Mouse (Mus musculus): ENCODE data around the gene Fibp.

Gene Fibp

DNA sequence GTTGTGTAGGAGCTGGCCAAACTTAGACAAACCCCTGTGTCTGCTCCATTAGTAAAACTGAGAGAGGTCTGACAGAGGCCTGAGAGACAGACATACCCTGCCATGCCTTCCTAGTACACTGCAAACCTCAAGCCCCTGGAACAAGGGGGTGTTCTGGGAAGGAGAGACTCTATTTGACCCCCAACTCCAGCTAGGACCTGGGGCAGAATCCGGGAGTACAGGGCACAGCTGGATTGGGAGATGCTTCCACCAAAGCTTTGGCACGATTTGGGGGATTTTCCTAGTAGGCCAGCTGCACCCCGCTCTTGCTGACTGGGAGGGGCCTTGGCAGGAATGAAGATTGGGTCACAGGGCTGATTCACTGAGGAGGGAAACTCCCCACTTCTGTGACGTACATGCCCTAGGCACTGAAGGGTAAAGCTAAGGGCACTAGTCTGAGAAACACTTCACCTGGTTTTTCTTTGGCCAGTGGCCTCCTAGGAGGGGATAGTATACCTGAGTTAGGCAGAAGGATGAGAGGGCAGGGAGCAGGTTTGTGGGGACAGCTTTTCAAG lies 28.4 kb upstream of the Fibp start:
- DNase-seq (ENCODE audit: low spot score) = no peak

DNA sequence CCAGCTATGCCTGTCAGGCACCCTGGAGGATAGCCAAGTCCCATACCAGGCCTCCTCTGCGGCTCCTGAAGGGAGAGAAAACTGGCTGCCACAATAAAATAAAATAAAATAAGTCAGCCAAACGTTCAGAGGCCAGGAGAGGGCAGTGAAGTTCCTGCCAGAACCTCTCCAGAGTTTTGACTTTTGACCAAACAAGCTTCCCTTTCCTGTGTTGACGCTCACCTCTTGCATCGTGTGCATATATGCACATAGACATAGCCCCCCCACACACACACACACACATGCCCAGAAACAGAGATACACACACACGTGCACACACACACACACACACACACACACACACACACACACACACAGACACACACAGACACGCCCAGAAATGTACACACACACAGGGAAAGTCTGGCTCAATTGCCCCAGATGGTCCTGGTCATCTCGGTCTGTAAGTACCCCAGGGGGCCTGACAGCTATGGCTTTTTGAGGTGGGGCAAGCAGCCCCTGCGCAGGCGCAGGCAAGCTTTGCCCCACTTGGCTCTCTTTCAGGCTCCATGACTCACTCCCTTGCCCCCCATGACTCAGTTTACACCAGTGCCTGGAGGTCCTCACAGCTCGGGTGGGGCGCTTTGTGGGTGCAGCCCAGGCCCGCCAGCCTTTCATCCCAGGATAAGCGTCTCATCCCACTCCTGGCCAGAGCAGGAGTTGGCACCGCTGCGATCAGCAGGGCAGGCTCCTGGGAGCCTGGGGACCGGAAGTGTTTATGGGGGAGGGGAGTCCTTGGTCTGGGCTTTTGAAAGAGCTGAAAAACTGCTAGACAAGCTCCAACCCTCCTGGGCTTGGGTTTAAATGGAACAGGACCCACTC lies 27.2 kb upstream of the Fibp start:
- peak; percentile 51 for DNase-seq (ENCODE audit: low spot score)

DNA sequence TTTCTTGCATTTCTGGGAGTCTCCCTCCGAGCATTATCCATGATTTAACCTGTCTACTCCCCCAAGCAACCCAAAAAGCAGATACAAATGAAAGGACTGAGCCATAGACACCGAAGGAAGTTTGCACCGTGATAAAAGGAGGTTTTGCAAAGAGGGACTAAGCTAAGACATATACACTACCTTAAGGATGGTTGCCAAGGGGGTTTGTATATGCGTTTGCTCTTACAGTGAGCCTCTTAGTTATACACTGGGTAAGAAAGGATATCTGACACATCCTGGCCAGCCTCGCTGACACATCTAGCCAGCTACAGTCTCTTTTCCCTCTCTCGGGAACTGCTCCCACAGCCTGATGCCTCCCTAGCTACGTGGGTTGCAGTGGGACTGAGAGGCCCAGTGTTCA lies 26.5 kb upstream of the Fibp start:
- no peak for DNase-seq (ENCODE audit: low spot score)

DNA sequence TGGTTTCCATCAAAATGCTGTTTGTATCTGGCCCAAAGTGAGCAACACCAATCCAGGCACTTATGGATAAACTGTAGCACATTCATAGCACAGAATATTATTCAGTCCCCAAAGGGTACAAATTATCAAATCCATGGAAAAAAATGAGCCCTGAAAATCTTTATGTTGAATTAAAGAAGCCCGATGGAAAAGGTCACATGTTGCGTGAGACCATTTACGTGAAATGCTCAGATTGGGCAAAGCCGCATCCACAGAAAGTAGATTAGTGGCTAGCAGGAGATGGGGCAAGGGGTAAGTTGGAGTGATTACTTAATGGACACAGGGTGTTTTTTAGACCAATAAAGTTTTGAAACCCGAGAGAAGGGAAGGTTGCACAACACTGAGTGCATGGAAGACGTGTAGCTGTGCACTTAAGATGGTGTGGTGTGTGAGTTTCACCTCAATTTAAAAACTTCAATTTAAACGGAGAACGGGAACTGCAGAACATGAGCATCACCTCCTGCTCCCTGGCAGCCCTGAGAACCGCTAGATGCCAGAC lies 16.0 kb upstream of the Fibp start:
- no peak for DNase-seq (ENCODE audit: low spot score)

DNA sequence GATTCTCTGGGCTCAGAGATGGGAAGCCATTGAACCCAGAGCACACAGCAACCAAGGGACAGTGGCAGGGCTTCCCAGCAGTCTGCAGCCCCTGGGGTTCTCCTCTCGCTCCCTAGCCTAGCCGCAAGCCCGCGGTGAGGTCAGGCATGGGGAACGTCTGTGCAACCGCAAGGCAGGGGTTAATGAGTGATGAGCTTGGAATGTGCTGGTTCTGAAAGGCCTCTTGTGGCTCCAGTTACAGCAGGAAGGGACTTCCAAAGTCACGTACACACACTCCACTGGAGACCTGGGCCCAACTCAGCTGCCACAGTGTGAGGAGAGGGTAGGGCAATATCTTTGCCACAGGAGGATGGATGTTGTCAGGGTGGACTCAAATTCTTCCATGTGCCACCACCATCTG lies 15.5 kb upstream of the Fibp start:
- no peak for DNase-seq (ENCODE audit: low spot score)

DNA sequence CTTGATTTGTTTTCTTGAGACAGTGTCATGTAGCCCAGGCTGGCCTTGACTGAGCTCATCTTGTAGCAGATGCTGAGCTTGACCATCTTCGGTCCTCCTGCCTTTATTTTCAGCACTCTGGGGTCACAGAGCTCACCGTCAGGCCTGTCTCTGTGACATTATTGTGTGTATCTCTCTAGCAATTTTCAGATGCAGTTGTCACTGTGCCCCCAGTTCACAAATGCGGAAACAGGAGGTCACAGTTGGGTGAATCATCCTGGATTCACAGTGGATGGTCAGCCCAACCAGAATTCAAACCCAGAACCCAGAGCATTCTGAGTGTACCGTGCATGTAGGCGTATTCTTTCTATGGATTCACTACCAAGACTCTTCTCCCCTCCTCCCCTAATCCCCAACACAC lies 14.7 kb upstream of the Fibp start:
- no peak for DNase-seq (ENCODE audit: low spot score)

DNA sequence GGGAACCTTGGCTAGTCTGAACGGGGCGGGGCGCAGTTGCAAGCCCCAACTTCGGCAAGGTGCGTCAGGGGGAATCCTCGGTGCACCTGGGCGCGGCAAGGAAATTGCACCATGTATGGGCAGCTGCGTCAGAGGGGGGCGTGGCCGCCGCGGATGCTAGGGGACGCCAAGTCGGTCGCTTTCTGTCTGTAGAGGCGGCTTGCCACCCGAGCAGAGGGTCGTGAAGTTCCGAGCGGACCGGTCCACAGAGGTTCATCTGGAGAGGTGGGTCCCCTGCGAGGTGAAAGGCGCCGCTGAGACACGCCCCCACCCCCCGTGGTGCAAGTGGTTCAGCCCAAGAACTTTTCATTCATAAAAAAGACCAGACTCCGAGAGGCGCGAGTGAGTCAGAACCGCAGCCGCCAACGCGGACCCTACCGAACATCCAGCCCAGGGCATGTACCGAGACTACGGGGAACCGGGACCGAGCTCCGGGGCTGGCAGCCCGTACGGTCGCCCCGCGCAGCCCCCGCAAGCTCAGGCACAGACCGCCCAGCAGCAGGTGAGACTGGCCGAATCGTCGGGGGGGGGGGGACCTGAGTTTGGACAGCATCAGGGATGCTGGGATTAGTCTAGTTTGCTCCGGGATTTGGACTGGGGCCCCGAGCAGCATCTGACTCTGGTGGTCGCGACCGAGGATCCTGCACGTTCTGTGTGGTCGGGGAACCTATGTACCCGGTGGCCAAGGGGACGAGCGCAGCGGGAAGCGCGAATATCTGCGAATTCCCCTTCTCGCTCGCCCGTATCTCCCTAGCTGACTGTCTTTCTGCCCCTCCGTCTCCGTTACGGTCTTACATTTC lies 12.7 kb upstream of the Fibp start, which contains the start of gene Fosl1:
Fosl1 (plus strand) TSS at position 33 of the 839 bp plus-strand sequence.
- DNase-seq (ENCODE audit: low spot score) = no peak

DNA sequence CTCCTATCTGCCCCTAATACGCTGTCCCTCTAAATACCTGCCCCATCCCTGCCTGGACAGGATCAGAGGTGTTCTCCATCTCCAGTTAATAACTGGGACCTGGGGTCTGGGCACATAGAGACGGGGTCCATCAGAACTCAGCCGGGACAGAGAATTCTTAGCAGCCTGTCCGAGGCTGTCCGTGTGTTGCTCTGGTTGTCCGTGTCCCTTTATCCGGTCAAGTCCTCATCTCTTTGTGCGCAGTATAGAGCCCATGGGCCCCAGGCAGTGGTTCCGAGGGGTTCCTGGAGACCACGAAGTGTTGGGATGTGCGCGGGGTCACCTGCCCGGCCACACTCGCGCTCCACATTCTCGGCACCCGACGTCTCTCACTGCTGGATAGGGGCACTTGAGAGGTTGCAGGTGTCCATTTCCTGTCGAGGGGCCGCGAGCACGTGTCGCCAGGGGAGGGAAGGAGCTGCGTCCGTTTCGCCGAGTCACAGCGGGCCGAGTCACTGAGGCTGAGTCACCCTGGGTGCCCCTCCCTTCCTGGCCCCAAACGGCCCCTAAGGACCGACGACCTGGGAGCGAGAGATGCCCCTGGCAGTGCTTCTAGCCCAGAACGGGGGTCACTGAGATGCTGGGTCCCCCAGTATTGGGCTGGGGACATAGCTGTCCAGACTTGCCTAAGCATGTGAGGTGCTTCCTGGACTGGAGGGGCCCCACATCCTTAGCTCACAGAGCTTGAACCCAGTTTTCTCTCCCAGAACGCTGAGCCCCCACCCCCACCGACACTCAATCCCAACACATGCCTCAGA lies 11.9 kb upstream of the Fibp start:
- DNase-seq (ENCODE audit: low spot score) = no peak

DNA sequence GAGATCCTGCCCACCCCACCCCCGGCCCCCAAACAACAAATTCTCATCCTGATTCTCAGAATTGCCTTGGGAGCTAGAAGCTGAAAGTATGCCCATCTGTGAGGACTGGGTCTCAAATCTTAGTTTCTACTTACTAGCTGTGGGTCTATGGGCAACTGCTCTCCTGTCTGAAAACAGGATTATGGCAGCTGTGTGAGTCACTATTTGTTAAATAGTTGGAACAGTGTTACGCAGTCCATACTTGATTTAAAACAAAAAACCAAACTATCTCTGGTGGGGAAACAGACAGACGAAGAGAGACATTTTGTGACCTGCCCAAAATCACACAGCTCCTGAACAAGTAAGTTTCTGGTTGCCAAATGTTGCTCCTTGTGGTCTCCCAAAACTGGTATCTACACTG lies 10.7 kb upstream of the Fibp start:
- no peak for DNase-seq (ENCODE audit: low spot score)

DNA sequence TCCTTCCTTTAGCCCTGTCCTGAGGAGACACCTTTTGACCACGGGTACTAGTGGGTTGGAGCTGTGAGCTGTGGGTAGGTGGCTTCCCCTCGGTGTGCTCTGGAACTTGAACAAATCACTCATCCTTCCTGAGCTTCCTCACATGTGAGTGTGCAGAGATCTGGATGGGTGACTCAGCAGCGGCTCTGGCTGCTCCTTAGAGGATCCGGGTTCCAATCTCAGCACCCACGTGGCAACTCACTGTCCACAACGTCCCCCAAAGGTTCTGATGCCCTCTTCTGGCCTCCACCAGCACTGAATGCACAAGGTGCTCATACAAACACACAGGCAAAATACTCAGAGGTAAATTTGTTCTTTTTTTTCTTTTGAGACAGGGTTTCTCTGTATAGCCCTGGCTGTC lies 8.6 kb upstream of the Fibp start:
- no peak for DNase-seq (ENCODE audit: low spot score)

DNA sequence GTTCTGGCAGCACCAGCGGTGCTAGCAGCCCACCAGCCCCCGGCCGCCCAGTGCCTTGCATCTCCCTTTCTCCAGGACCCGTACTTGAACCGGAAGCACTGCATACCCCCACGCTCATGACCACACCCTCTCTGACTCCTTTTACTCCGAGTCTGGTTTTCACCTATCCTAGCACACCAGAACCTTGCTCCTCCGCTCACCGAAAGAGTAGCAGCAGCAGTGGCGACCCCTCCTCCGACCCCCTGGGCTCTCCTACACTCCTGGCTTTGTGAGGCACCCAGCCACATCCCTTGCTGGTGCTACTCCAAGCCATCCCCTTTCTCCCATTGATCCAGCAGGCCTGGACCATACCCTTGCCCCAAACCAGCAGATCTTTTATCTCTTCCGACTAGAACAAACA lies 5.4 kb upstream of the Fibp start:
- DNase-seq (ENCODE audit: low spot score) = no peak

DNA sequence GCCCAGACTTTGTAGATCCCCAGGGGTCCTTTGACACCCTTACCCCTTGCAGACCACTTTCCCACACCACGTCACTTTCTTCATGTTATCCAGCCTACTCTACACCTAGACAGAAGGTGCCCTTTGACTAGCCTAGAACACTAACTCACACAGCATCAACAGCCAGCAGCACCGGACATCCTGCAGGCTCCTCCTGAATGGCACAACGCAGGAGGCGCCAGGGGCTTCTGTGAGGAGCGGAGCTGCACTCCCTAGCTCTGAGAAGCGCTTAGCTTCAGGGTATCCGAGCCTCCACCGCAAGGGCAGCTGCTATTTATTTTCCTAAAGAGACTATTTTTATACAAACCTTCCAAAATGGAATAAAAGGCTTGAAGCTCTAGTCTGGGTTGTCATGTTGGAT lies 4.8 kb upstream of the Fibp start:
- DNase-seq (ENCODE audit: low spot score) = no peak

DNA sequence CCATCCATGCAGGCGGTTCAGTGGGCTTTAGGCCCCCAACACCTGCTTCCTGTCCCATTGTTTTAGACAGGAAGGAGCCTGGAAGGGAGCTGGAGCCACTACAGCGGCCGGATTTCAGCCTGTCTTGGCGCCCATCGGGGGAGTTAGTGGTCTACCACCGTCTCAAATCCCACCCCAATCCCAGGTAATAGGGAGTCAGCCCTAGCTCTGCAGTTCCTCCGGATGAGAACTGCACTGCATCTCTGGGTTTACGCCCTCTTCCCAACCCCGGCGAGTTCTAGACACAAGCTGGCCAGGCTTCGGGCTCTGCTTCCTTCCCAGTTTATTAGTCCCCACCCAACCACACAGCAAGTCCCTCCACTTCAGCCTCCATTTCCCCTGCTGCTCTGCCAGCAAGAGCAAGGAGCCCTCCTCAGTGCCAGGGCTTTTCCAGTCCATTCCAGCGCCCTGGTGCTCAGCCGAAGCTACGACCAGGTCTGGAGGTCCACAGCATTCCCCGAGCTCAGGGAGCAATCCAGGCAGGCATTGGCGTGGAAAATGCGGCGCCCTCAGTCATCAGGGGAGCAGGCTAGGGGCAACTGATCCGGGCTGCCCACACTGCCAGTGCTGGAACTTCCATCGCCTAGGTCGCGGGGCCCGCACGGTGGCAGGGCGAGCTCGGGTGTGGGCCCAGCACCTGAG lies 4.0 kb upstream of the Fibp start:
- DNase-seq (ENCODE audit: low spot score) = no peak

DNA sequence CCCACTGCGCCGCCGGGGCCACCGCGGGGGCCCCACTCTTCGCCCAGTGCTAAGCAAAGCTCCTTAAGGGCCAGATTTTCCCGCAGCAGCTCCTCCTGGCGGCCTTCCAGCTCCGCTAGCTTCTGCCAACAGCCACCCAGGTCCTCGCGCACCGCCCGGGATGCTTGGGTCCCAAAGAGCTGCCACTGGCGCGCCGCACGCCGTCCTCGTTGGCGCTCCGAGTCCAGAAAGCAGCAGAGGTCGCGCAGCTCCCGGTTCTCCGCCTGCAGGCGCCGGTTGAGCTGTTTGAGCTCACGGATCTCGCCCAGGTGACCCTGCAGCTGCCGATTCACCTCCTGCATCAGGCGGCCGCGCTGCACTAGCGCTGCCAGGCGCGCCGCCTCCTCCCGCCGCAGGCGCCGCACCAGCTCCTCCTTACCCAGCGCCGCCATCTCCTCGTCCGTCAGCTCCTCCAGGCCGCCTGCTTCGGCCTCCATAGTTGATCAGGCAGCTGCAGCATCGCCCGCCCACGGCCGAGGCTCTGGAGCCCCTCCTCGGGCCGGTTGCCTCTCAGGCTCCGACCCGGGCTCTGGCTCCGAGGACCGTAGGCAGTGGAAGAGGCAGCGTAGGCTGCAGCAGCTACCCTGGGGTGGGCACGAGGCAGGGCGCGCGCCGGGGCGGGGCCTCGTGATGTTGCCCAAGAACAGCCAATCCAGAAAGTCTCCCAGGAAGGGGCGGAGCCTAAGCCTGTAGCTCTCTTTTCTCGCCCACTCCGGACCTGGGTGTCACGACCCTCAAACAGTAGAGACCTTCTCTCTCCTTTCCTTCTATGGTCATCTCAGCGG lies 3.3 kb upstream of the Fibp start:
- peak; percentile 90 for DNase-seq (ENCODE audit: low spot score)

DNA sequence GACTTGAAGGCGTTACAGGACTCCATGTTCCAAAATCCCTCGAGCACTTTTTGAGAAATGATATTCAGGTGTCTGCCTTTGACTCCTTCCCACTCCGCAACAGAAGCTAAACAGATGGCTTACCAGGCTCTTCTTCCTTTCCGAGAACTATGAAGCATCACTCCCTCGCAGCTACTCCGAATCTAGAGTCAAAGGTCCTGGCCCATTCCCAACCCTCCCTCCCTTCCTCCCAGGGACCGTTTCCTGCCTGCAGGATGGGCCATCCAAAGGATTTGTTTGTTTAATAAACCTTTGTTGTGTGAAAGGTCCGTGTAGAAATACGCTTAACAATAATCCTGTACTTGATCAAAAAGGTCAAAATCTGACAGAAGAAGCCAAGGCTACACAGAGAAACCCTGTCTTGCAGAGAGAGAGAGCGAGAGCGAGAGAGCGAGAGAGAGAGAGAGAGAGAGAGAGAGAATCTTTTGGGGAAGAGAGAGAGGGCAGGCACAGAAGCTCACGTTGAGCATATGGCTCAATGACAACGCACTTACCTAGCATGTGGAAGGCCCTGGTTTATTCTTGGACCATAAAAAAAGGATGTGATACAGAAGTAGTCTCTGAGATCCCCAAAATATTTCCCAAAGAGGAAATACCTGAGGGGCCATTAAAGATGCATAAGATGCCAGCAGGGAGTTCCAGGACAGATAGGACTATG lies 2.5 kb upstream of the Fibp start, which contains the start of gene Ccdc85b:
Ccdc85b (minus strand) TSS at position 149 of the 697 bp plus-strand sequence.
- no peak for DNase-seq (ENCODE audit: low spot score)

DNA sequence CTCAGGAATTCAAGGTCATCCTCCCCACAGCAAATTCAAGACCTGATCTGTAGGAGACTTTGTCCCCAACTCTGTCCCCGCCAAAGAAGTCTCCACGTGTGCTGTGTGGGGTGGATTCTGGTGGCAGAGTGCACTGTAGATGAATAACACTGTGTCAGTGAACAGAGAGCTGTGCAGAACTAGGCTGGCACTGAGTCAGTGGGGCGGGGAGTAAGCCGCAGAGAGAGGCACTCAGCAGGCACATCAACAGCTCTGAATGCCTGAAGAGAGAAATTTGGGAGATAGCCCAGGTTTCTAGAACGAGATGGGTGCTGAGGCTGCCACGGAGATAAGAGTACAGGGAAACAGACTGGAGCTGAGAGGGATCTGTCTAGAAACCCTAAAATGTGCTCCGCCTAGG lies 1.4 kb upstream of the Fibp start:
- DNase-seq (ENCODE audit: low spot score) = no peak

DNA sequence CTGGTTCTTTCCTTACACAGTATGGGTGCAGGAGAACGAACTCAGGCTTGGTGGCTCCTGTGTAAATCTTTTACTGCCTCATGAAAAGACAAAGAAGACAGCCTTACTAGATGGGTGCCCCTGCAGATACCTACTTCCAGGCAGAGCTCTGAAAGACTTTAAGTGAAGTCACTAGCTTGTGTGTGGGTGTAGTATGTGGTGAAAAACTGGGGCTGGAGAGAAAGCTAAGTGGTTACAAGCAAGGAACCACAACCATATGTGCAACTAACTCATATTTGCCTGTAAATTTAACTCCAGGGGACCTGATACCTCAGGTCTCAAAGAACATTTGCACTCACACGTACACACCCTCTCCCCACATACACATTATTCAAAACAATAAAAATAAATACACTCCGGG lies 519 bp upstream of the Fibp start:
- DNase-seq (ENCODE audit: low spot score) = no peak

DNA sequence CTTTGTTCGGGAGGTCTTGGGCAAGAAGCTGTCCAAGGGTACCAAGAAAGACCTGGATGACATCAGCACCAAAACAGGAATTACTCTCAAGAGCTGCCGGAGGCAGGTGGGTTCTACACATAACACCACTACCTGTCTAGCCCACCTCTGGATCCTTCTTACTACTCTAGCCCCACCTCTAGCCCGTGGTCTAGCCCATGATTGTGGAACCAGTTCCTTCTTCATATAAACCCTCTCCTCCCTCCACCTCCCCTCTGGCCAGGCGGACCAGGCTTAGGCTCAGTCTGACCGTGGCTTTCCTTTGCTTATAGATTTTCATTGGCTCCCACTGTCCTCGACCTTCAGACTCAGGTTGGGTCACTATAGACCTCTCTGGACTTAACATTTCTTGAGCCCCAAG lies 996 bp downstream of the Fibp start:
- no peak for DNase-seq (ENCODE audit: low spot score)

DNA sequence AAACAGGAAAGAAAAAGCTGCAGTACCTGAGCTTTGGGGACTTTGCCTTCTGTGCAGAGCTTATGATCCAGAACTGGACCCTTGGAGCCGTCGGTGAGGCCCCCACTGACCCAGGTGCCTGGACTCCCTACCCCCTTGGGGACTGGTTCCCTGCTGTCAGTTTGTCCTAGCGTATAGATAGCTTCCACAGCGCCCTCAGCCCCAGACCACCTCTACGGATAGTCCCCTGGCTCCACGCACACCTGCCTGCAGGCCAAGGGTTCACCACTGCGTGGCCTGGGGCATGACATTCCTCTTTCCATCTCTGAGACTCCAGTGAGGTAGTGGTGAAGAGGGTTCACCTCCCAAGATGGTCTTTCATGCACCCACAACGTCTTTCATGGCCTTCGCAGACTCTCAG lies 2.8 kb downstream of the Fibp start:
- no peak for DNase-seq (ENCODE audit: low spot score)
